Mouse (Mus musculus) kidney, postnatal 14 days (tissue): ENCODE measurements at regions not wholly inside any gene's neighbourhood (a gene's known extent, or its start where the extent isn't known, plus 50 kb on each side); places are given as distances from the start of the nearest gene placed in this dataset.

Experiments used
- DNase-seq: peaks from one replicate; pipeline ENCODE4 v3.0.0; 2022; ENCODE audit warnings: mixed read lengths

DNA sequence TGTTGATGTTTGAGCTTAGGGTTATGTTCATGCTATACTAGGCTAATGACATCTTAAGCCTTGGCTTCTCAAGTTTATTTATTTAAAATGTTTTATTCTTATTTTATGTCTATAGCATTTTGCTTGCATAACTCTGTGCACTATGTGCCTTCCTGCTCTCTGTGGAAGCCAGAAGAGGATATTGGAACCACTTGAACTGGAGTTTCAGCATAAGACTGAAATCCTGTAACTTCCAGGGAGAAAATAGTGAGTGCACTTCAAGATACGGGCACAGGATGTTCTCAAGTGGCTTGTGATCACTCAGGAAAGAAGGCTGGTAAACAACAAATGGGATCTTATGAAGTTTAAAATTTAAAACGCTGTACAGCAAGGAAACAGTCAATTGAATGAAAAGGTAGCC, 257.0 kb upstream of the Gm10131 start:
- DNase-seq, result no peak

DNA sequence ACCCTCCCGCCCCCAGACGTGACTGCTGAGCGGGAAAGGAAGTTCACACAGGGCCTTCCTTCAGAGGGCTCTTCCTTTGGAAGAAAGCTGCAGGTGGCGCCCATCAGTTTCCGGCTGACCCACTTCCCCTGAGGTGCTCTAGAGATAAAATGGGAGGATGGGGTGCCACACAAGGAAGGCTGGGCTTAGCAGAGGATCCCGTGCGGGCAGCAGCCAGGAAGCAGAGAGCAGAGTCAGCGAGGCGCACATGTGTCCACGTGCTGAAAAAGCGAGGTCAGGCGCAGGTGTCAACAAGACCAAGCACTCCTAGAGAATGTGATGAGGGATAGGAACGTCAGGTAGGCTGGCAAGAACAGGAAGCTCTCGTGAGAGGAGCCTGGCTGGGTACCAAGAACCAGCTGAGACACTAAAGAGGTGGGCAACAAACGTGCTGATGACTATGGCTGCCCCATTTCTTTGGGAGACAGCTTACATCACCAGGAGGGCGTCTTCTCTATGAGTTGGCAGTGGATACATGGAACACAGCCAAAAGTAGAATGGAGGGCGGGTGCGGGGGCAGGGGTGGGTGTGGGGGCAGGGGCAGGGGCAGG, 253.0 kb upstream of the Gm10131 start:
- no peak for DNase-seq

DNA sequence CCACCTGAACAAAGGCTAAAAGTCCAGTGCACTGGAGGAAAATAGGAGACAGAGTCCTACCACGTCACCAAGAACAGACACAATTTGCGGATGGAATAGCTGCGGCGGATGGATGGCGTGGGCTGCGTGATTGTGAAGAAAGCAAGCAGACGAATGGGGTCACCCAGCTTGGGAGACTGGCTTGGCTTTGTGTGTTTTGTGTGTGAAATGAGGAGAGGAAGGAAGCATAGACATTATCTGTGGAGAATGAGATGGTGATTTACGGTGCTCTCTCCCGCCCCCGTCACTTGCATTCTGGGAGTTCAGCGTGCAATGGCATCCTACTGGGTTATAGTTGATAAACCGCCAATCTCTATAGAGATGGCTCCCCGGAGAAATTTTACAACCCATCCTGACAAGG, 252.1 kb upstream of the Gm10131 start:
- no peak for DNase-seq

DNA sequence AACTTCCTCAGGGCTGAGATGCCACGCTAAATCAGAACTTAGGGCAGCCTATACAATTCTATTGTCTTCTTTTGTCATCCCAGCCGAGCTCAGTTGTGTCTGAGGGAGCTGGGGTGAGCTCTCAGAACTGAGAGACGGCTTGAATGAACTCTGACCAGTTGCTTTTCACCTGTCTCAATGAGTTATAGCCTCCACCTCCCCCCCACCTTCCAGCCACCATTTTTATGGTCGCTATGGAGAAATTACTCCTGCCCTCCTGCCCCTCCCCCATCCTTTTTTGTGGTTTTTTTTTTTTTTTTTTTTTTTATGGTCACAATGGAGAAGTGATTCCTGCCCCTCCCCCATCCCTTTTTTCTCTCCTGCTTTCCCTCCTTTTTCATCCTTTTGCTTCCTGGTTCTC, 251.6 kb upstream of the Gm10131 start:
- no peak for DNase-seq

DNA sequence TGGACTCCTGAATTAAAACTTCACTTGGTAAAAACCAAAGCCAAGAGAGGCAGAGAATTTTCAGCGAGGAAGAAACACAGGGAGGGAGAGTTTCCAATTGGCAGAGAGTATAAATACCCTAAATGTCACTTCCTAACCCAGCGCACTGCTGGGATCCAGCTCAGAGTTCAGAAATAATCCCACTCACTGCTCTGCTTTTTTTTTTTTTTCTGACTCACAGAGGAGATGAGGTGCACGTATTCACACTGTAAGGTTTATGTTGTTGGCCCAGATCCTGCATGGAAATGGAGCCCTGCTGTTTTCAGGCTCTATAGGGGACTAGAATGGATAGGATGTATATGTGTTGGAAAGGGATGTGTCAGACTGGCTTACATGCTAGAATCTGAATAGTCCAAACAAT, 249.8 kb upstream of the Gm10131 start:
- no peak for DNase-seq

DNA sequence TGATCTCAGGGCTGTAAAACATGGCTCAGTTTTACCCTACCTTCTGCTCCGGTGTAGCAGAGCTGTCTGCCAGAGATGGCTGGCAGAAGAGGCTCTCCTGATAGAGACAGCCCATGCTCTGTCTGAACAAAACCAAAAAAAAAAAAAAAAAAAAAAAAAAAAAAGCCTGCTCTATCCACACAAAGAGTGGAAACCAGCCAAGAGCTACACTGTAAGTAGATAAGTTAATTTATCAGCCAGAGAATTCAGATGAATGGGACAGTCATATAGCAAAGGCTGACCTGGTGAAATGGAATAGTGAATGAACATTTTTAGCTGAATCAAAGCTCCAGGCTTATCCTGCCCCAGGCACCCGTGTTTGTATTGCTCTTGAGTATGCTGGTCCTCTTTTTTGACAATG, 248.2 kb upstream of the Gm10131 start:
- no peak for DNase-seq

DNA sequence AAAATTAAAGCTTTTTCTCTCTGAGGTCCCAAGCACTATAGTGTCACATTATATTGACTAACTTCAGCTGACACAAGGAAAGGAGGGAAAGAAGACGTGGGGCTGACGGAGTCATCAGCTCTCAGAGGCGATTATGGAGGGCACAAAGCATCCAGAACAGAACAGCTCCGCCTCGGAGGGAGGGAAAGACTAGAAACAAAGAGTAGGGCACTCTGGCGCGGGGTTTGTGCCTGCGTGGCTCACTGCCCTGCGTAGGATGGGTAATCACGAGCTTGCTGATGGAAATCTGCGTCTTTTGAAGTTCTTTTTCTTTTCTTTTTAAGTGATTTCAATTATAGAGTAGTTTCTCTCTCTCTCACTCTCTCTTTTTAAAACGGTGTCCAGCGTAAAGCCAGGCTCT, 243.5 kb upstream of the Gm10131 start:
- DNase-seq, result no peak

DNA sequence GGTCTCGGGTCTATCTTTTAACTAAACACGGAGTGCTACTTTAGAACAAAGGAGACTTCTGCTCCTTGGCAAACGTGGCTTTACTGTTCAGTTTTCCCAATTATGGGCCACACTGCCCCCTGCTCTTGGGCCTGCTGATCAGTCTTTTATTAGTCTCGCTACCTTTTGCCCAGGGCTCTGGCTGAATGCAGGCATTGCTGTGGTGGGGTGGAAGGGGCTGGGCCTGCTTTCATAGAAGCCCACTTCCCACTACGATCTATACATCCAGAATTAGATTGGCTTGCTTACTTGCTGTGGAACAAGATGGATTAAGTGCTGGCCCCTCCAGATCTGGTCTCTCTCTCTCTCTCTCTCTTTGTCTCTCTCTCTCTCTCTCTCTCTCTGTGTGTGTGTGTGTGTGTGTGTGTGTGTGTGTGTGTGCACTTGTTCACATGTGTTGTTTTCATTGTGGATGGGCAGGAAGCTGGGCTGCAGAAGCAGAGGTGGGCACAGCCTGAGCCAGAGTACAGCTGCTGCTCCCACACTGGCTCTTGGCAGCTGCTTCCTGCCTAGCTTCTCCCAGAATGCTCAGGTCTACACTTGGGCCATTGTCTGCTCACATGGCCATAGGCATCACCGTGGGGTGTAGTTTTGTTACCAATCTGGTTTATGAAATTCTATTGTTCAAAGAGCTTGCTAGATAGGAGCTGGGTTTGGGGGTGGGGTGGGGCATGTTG, 241.8 kb upstream of the Gm10131 start:
- no peak for DNase-seq

DNA sequence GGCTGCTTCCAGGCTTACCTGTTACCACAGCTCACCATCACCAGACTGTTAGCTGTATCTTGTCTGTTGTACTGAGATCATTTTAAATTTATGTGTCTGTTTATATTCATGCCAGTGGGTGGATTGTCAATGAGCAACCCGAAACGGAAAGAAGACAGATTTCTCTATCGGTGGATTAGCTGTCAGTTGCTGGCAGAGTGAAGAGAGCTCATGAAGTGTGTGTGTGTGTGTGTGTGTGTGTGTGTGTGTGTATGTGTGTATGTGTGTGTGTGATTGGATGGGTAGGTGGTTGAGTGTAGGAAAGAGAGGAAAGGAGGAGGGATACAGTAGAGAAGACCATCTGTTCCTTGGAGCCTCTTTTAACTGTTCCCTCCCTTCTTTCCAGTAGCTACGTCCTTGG, 223.3 kb upstream of the Gm10131 start:
- DNase-seq, result no peak

DNA sequence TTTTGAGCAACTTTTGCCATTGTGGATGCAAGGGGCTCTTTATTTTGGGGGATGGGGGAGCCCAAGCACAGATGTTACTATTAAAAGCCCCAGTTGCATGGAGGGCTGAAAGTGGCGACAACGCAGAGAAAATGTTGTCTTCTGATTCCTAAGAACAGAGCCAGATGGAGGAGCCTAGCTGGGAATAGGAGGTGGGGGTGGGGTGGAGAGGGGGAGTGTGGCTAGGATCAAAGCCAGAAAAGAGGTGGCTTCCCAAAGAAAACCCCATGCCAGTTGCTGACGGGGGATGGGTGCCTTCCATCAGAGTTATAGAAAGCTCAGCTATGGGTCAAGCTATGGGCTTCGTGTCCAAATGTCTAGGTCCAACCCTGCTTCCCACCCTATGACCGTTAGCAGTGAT, 220.1 kb upstream of the Gm10131 start:
- no peak for DNase-seq

DNA sequence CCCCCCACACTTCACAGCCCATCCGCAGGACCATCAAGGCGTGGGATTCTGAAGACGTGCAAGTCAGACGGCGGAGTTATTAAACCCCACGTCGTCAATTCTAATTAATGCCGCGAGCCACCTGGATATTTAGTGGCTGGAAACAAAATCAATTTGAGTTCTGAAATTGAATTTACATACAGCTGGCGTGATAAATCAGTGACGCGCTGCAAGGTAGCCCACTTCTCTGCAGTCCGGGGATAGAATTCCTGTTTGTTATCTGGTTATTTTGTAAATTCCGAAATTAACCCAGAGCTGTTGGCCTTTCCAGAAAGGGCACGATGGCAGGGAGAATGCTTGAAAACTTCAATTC, 215.1 kb upstream of the Gm10131 start:
- no peak for DNase-seq

DNA sequence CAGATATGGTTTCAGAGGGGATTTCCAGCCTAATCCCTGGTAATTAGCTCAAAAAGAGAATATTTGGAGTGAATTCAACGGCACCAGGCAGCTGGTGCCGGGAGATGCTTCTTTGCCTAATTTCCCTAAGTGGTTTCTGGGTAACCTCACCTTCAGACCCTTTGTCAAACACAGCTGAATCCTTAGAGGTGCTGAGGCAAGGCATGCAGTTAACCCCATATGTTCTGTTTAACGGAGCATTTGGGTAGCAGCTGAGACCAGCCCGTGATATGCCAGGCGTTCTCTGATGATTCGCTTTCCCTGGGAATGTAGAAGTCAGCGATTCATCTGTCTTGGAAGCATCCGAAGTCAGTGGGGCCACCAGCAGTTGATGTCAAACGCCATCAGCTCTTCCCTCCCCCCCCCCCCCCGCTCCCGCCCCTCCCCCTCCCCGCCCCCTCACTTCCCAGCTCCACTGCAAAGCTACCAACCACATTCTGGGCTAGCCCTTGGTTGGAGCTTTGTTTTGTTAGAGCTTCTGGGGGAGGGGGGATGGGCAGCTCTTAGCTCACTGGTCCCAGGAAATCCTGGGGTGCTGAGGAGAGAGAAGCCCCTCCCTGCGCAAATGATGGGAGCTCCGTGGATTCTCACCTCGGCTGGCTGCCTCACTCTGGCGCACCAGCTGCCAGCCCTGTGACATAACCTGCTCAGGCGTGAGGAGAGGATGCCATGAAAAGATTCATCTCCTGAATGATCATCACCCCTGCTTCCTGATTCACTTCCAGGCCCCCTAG, 214.5 kb upstream of the Gm10131 start:
- DNase-seq, result no peak

DNA sequence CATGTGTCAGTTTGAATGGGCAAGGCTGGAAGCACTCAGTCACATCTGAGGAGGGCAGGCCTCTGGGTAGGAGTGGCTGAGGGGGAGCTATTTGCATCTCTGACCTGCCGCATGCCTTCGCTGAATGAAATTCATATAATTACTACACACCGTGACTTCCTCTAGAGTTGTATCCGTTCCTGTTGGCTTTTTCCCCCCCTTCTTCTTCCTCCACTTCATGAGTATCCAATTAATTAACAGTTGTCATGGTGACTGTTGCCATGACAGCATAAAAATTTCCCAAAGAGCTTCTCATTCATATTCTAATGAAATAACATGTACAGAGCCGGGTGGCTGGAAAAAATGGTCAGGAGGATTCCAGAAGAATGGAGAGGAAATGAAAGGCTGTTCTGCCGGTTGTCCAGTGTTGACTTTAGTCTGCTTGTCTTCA, 208.6 kb upstream of the Gm10131 start:
- peak; percentile 37 for DNase-seq

DNA sequence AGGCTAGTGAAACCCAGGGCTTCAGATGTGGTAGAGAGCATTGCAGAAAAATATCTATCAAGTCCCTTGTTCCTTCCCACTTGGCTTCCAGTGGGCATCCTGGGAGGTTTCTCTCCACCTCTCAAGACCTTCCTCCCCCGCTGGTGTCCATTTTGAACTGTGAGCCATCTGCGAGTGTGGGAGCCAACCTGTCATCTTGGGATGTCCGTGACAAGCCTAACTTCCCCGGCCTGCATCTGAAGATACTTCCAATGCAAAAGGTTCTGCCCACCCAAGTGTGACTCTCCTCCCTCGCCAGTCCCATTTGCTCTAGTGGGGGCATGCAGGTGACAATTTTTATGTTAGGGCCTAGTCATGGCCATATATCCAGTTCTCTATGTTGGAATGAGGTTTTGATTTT, 208.2 kb upstream of the Gm10131 start:
- DNase-seq, result no peak

DNA sequence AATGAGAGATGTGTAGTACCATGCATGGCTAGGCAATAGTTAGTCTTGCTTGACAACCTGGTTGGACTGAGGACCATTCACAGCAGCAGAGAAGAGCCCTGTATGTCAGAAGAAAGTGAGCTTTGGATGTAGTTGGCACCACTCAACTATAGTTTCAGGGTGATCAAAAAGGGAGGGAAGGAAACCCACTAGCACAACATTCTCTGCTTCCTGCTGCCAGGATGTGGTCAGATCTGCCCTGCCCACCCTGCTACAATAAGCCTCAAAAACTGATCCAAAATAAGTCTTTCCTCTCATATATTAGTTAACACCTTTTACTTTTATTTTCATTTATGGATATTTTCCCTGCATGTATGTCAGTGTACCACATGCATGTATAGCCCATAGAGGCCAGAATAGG, 203.7 kb upstream of the Gm10131 start:
- DNase-seq, result no peak

DNA sequence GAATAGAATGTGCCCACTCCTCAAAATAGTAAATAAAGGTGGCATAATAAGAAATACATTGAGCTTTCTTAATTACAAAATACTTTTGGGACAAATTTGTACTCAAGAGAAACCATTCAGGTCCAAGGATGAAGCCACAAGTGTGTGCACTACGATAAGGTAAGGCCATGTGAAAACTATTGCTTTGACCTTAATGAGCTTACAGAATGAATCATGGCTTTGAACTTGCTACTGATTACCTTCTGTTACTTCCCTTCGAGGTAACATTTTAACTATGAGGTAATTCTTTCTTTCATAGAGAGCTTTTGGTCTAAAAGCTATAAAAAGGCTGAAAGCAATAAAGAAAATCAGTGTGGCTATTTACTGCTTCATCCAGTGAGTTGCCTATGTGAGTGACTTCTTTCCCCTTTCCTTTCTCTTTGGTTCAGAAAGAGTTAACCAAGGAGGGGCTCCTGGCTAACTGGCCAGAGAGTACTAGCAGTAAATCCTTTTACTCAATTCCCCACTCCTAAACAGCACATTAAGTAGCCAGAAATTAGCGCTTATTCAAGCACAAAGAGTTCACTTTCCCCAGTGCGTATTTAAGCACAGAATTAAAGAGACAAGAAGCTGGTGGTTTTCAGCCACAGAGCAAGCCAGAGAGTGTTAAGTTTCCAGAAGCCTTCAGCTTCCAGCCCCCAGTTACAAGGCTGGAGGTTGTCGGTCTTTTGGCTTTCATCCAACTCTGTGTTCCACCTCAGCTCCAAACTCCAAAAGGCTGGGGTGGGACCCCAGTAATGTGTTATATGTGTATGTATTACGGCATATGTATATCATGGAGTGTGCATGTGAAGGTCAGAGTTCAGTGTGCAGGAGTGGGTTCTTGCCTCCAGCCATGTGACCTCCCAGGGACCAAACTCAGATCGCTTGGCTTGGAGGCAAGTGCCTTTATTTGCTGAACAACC, 194.3 kb upstream of the Gm10131 start:
- DNase-seq, result no peak

DNA sequence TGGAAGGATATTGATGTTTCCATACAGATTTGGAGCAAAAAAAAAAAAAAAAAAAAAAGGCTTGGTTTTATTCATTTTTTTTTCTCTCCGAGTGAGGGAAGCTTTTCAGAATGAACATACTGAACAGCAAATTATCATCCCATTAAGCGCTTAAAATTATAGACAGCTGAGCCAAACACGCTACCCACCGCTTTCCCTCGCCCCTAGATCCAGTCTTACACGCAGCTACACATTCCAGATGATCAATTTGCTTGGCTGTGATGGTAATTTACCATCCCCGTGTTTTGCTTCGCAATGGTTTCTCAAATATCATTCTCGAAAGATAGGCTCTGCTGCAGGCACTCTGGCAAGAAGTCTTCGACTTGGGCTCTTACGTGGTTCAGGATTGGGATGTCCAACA, 192.3 kb upstream of the Gm10131 start:
- no peak for DNase-seq

DNA sequence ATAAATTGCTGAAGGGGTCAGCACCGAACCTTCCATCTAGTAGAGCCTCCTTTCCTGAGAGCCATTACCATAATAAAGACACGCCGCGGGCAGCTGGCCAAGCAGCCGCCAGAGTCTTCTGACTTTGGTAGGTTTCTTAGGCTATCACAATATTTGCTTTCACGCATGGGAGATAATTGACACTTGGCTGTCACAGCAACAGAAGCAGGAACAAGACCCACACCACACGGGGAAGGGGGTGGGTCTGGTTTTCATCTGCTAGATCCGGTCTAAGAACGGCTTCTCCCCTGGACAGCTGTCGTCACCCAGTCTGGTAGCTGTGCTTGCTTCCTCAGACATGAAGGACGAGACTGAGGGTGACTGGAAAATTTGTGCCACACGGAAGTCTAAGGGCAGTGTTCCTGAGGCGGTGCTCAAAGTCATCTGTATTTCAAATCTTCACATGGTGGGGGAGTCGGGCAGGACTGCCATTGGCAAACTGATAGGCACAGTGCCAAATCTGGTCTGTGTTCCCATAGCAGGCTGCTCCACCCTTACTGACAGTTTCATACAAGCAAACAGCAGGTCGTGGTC, 188.9 kb upstream of the Gm10131 start:
- peak; percentile 27 for DNase-seq

DNA sequence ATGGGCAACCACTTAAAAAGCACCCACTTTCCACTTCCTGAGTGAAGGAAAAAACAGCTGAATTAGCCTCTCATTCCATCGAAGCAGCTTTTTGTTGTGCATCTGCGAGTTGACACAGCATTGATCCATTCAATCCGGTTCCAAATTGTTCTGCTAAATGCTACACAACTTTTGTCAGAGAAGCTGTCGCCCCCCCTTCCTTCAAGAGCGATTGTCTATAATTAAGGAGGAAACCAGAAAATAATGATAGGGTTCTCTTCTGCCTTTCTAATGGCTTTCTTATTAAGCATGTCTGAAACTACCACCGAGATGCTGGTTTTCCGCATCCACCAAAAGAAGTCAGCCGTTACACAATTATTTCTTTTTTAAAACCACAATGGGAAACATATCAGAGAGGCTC, 183.2 kb upstream of the Gm10131 start:
- no peak for DNase-seq

DNA sequence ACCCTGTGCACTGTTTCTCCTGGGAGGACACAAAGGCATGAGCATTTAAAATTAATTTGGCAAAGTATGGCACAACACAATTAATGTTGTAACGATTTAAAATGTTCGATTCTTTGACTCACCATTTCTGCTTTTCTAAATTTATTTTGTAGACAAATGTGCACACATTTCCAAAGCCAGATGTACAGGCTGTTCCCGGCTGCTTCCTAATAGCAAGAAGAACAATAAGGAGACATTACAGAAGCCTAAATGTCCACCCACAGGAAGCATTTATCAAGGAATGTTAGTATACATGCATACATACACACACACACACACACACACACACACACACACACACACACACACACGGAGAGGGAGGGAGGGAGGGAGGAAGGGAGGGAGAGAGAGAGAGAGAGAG, 179.1 kb upstream of the Gm10131 start:
- no peak for DNase-seq

DNA sequence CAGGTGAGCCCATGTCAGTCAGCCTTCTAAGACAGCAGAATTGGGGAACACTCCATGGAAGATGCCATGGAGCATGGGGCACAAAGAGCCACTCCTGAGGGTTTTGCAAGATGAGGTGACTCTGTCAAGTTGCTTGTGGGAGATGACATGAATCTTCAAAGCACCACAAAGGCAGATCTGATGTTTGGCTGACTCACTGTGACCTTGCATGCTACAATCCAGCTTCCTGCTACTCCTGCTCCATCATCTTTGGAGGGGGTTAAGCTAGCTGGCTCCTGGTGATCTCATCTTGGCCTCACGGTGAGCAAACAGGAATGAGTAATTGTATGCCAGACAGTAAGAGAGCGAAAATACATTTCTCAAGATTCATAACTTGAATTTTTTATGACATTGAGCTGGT, 176.3 kb upstream of the Gm10131 start:
- no peak for DNase-seq

DNA sequence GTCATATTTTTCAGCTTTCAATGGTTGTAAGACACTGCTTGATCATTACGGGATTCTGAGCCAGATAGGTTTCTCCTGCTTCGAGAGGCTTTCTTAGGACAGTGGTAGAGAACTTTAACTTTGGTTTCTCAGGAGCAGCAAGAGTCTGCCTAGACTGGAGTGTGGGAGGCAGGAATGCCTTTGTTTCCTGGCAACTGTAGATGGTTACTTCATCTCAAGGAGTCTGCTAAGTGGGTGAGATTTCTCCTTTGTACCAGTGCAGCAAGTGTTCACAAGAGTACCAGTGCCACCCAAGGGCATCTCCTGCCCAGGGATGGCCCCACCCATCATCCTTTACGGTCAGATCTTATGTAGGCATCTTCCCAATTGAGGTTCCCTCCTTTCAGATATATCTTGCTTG, 173.0 kb upstream of the Gm10131 start:
- no peak for DNase-seq

DNA sequence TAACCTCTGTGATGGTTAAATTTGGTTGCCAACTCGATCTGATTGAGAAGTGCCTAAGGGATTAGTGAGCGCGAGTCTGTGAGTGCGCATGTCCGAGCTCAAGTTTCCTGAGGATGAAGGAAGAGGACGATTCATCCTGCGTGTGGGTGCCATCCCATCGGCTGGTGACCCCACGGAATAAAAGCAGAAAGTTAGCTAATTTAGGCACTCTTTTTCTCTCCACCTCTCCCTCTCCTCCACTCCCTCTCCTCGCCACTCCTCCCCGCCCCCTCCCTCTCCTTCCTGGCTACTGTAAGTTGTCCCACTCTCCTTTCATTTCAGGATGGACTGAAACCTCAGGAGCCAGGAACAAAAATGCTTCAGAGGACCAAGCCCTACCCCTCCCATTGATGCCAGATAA, 168.9 kb upstream of the Gm10131 start:
- DNase-seq, result no peak
